Mouse (Mus musculus) urinary bladder, postnatal 4 days (tissue): Measurements from ENCODE around the gene Spry2.

ENCODE experiments used
- DNase-seq, 2 experiments: peaks; one replicate each; pipeline ENCODE4 v3.0.0; 2021 to 2022; ENCODE audit warnings: low spot score in 2 of 2

Gene Spry2

GRCm38 (mm10) chr14:105892941-105893622 lies 3.5 kb downstream of the Spry2 start:
- no peak for DNase-seq

DNA sequence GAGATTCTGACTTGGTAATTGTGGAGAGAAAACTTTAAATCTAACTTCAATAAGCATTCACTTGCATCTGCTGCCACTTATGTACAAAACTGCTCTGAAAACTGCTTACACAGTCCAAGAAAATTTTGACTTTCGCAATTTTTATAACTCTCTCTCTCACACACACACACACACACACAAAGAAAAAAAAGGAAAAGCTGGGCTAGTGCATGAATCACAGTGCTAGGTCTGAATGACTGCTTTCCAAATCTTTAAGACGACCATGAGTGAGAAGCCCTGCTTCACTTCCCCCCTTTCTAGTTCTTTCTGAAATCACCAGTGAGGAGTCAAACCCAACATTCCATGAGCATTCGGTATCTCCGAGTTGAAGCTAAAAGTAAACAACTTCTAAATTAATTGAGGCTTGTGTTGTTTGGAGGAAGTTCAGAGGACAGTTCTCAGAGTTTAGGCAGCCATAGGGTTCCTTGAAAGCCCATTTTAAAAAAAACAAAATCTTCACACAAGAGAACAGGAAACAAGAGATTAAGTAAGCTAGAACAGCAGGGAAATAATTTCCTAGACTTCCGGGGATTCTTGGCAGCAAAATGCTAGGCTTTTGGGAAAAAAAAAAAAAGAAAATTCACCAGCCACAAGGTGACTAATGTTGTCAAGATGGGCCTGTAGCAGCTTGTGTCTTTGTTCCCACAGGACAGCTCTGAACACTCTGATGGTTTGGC lies 5.9 kb downstream of the Spry2 start:
- no peak for DNase-seq

GRCm38 (mm10) chr14:105886643-105887374 lies 9.8 kb downstream of the Spry2 start:
- no peak for DNase-seq

DNA sequence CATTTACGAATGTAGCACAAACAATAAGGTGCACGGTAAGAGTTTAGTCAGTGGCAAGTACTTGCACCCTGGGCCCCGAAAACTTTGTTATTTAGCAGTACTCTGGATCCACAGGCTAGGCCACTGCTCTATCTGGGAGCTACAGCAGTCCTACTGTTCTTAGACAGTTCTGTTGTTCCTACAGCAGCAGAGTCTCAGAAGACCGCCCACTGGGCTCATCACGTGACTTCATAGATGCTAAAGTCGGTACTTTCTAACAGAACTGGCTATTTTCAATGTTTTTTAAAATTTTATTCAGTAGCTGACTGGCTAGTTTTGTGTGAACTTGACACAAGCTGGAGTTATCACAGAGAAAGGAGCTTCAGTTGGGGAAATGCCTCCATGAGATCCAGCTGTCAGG lies 11.4 kb downstream of the Spry2 start:
- DNase-seq = no peak

DNA sequence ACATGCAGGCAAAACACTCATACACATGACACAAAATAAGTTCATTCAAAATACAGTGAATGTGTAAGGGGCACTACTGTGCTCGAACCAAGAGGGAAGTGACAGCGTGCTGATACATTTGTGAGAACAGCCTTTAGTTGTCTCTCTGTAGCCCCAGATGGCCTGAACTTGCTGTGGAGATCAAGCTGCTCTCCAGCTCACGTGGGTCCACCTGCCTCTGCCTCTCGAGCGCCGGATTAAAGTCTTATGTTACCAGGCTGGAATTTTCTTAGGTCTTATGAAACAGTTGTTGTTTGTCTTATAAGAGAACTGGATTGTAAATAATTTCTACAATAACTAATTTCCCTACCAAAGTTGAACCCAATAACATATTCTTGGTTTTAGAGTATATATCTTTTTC lies 13.4 kb downstream of the Spry2 start:
- DNase-seq = no peak

- no peak for DNase-seq
Measured at GRCm38 (mm10) chr14:105878359-105878758, 18.3 kb downstream of the Spry2 start.

GRCm38 (mm10) chr14:105876375-105876774 lies 20.2 kb downstream of the Spry2 start:
- DNase-seq = no peak

GRCm38 (mm10) chr14:105870370-105870936 lies 26.2 kb downstream of the Spry2 start:
- no peak for DNase-seq

GRCm38 (mm10) chr14:105865381-105865938 lies 31.2 kb downstream of the Spry2 start:
- no peak for DNase-seq

GRCm38 (mm10) chr14:105862199-105862598 lies 34.4 kb downstream of the Spry2 start:
- DNase-seq = no peak

- DNase-seq = no peak
Measured at GRCm38 (mm10) chr14:105860920-105861319, 35.7 kb downstream of the Spry2 start.

GRCm38 (mm10) chr14:105860276-105860675 lies 36.3 kb downstream of the Spry2 start:
- no peak for DNase-seq

- DNase-seq = no peak
Measured at GRCm38 (mm10) chr14:105859876-105860275, 36.7 kb downstream of the Spry2 start.

GRCm38 (mm10) chr14:105859368-105859767 lies 37.3 kb downstream of the Spry2 start:
- DNase-seq = no peak

GRCm38 (mm10) chr14:105858935-105859334 lies 37.7 kb downstream of the Spry2 start:
- DNase-seq = no peak

DNA sequence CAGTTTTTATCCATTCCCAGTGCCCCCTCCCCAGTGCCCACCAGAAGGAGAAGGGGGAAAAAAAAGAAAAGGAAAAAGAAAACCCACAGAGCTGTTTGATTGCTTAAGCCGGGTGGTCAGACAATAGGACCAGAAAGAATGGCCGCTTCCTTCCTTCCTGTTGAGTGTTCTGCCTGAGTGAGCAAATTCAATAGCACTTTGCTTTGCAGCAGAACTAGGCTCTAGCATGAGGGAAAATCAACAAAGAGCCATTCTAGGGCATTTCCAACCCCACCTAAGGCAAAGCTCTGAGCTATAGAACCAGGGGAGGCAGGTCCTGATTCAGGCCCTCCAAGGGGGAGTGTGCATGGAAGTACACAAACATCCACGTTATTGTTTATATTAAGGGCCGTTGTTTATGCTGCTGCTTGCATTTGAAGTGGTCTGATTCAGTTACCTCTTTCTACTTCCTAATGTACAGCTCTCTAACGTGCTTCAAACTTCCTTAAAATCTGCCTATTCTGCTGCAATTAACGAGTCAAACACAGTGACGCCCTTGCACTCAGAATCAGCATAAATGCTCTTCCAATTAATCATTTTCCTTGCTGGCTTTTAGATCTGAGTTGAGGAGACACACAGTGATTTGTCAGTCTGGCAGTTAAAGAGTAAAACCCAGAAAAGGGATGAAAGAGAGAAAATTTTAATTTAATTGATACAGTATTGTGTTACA lies 45.1 kb downstream of the Spry2 start:
- DNase-seq = no peak
